Mouse (Mus musculus) limb, embryonic 14.5 days (tissue): ENCODE data around the gene Ctsz. TPM values are rescaled to one million over a fixed set of nuclear protein-coding genes. Genes with fewer than 3 reads are reported as not detected.

Source experiments
- ATAC-seq: fragments of 200-750 bp; cut with Nextera tagmentation; 2 replicates; pipeline ENCODE4 v1.8.0; 2017; ENCODE audit warnings: low read depth, moderate number of reproducible peaks, moderate TSS enrichment; ENCODE audit not compliant: low FRiP score
- DNase-seq: peaks from one replicate; pipeline ENCODE4 v3.0.0-alpha.2; 2015; ENCODE audit warnings: low spot score
- H3K27ac ChIP-seq: fragments of 300-500 bp; sonication (generic); replicated peaks from 2 replicates; pipeline ENCODE4 v1.5.1; 2014; ENCODE audit warnings: low read depth, mild to moderate bottlenecking, low read length, moderate library complexity, mixed read lengths
- H3K27me3 ChIP-seq: fragments of 300-500 bp; sonication (generic); 2 replicates; pipeline ENCODE4 v1.6.1; 2014; ENCODE audit warnings: low read length, mixed read lengths; ENCODE audit not compliant: control insufficient read depth, insufficient read depth
- H3K36me3 ChIP-seq: fragments of 300-500 bp; sonication (generic); 2 replicates; pipeline ENCODE4 v1.6.1; 2014; ENCODE audit warnings: mild to moderate bottlenecking, low read length, moderate library complexity, mixed read lengths; ENCODE audit not compliant: control insufficient read depth, insufficient read depth
- H3K4me1 ChIP-seq: fragments of 300-500 bp; sonication (generic); 2 replicates; pipeline ENCODE4 v1.6.1; 2014; ENCODE audit warnings: antibody characterized with exemption, low read length, mixed read lengths; ENCODE audit not compliant: control insufficient read depth, insufficient read depth
- H3K4me2 ChIP-seq: fragments of 300-500 bp; sonication (generic); replicated peaks from 2 replicates; pipeline ENCODE4 v1.6.1; 2014; ENCODE audit warnings: low read depth, mild to moderate bottlenecking, low read length, moderate library complexity; ENCODE audit not compliant: severe bottlenecking
- H3K4me3 ChIP-seq: fragments of 300-500 bp; sonication (generic); replicated peaks from 2 replicates; pipeline ENCODE4 v1.5.1; 2014; ENCODE audit warnings: low read length
- H3K9ac ChIP-seq: fragments of 300-500 bp; sonication (generic); 2 replicates; pipeline ENCODE4 v1.6.1; 2014; ENCODE audit warnings: mild to moderate bottlenecking, low read depth, low read length, moderate library complexity; ENCODE audit not compliant: severe bottlenecking
- H3K9me3 ChIP-seq: fragments of 300-500 bp; sonication (generic); 2 replicates; pipeline ENCODE4 v1.6.1; 2016; ENCODE audit warnings: low read length; ENCODE audit not compliant: control insufficient read depth
- POLR2A ChIP-seq: fragments of 200-500 bp; IDR thresholded peaks from 2 replicates; pipeline ENCODE4 v1.8.0; 2012; ENCODE audit warnings: inconsistent platforms, mild to moderate bottlenecking, moderate library complexity, borderline replicate concordance; ENCODE audit not compliant: insufficient read depth, insufficient read length; ENCODE audit errors: extremely low read depth
- WGBS: fragments of 180-500 bp; shearing (Covaris S2); extraction: QIAGEN DNeasy Blood & Tissue Kit; methylation state at CpG from one replicate; pipeline ENCODE4 v1.1.7; 2014; 5-methylcytosine and 5-hydroxymethylcytosine counted together
- polyA plus RNA-seq, 2 experiments: library from polyadenylated mRNA; depleted of rRNA in 1 of 2; stranded (reverse) in 1 of 2; unstranded in 1 of 2; fragments of >200 nt; fragmentation: Nextera tagmentation in 1 of 2; extraction: Ambion mirVana in 1 of 2; gene quantifications; 2 replicates each; pipeline versions ENCODE4 v1.2.1 to v1.2.3; 2012 to 2014

Ctsz gene
- 201 and 206 TPM in 2 replicates for polyA plus RNA-seq (2012; rRNA removed)
- 218 and 221 TPM in 2 replicates for polyA plus RNA-seq (2014; fragmentation: Nextera tagmentation; extraction: Ambion mirVana)

DNA sequence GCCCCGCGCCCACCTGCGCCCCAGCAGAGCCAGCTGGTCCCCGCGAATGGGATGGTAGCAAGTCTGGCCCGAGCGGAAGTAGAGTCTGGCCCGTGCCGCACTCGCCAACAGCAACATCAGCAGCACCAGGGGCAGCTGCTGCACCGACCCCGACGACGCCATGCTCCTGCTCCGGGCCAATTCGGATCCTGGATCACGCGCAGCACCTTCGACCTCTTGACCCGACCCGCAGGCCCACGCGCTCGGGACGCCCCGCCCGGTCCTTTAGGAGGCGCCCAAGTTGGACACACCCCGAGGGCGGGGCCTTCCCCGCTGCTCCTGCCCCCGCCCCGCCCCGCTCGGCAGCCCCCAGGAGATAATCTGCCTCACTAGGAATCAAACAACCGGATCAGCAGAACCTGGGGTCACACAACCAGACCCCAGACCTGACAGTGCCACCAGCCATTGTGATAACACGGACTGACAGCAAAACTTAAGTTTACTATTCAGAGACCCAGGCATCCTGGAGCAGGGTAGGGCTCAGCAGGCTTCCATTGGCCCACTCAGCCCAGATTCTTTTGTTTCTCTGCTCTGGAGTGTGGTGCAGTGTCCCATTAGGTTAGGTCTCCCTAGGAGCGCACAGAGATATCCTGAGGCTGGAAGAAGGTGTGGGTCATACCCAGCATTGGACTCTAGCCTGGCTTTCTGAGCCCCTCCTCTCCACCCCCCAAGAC lies at the start of gene Ctsz:
Ctsz (minus strand) TSS at position 303 of the 713 bp plus-strand sequence.
- H3K4me3 ChIP-seq: peak within 1 kb of the TSS; percentile 49

DNA sequence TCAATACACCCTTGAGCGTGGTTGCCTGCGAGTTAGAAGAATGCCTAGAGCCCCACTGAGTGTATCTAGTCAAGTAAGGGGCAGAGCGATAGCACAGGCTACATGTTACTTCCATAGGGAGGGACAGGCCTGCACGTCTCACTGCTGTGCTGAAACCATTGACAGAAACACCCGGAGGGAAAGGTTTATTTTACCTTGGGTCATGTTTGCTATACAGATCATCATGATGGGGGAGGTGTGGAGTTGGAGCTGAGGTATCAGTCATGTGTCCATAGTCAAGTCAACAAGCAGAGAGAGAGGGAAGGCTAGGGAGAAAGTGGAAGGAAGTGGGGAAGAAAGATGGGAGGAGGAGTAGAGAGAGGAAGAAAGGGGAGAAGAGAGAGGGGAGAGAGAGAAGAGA lies 48.2 kb upstream of the Ctsz start:
- no peaks in the 10 kb centered on the region for H3K36me3 ChIP-seq
- H3K4me3 ChIP-seq: no peak overlapping the region
- TF ChIP-seq POLR2A: no peak
- ATAC-seq (no peak), DNase-seq (no peak)
- H3K27me3 ChIP-seq: no peaks in the 10 kb centered on the region
- H3K9me3 ChIP-seq: no peaks in the 10 kb centered on the region
- WGBS: 82% methylated on average over 5 of the region's 5 CpGs
- no peak overlapping the region for H3K9ac ChIP-seq
- H3K4me2 ChIP-seq: no peak overlapping the region
- no peak overlapping the region for H3K27ac ChIP-seq
- no peaks in the 10 kb centered on the region for H3K4me1 ChIP-seq

More for the DNA sequence above, at the start of gene Ctsz:
- WGBS: under 1% methylated on average over 34 of the region's 38 CpGs
- Histone ChIP-seq H3K27ac (no peak within 1 kb of the TSS), H3K27me3 (no peaks in the 10 kb centered on the region), H3K4me1 (peaks cover 23% of the 10 kb centered on the region), H3K9me3 (no peaks in the 10 kb centered on the region), H3K9ac (peak within 1 kb of the TSS; percentile 65), H3K4me2 (peak within 1 kb of the TSS; percentile 73), H3K36me3 (0 out of 2 replicates have a peak, but pooled peaks cover 16% of the 10 kb centered on the region)
- 0 out of 2 replicates have a peak, but pooled peaks have one; percentile 8 for TF ChIP-seq POLR2A
- peak; percentile 72 for ATAC-seq
- DNase-seq: peak; percentile 73

DNA sequence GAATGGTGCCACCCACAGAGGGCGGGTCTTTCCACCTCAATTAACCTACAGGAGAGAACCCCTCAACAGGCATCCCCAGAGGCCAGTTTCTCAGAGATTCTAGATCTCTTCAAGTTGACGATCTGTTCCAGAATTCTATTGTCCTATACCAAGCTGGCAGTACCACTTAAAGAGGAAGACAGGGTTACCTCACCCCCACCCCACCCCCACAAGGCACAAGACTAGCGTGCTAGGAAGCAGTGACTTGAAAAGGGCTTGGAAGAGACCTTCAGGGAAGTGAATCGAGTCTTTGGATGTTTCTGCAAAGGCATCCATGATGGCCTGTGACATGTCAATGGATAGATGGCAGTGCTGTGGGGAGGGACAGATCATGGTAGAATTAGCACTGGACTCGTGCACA lies 39.9 kb upstream of the Ctsz start:
- Histone ChIP-seq H3K4me2 (no peak overlapping the region), H3K27me3 (no peaks in the 10 kb centered on the region), H3K27ac (no peak overlapping the region), H3K9ac (no peak overlapping the region), H3K4me1 (no peaks in the 10 kb centered on the region), H3K4me3 (no peak overlapping the region), H3K9me3 (no peaks in the 10 kb centered on the region), H3K36me3 (no peaks in the 10 kb centered on the region)
- ATAC-seq (no peak), DNase-seq (no peak)
- no peak for TF ChIP-seq POLR2A
- 70% methylated on average over 5 of the region's 5 CpGs for WGBS

DNA sequence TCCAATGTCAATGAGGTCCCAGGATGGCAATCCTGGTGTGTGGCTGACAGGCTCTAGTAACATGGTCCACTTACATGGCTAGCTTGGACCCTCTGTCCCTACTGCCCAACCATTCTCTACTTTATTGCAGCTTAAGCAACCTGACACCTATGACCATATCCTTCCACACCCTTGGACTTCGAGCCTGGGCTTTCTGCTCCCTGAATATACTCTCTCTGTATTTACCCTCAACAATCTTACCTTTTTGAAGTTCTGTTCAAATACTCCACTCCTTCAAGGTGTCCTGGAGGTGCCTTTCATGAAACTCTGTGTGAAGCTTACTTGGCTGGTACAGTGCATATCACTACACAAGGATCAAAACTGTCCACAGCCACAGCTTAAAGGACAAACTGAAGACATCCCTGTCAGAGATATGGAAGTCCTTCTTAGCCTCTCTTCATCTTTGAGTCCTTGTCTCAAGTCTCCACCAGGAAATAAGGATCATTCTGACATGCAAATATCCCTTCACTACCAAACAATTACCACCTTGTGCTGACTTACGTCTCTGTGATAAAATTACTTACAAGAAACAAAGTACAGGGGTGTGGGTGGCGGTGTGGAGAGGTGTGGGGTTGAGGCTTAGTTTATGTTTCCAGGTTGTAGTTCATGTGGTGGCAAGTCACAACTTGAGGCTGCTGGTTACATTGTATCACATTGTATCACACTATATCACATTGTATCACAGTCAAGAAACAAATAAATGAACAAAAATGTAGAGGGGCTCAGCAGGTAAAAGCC lies 38.9 kb upstream of the Ctsz start:
- H3K36me3 ChIP-seq: no peaks in the 10 kb centered on the region
- H3K9me3 ChIP-seq: no peaks in the 10 kb centered on the region
- 59% methylated on average over 3 of the region's 3 CpGs for WGBS
- no peak overlapping the region for H3K4me3 ChIP-seq
- no peak for ATAC-seq
- H3K4me1 ChIP-seq: peaks cover 3% of the 10 kb centered on the region; the same call in 1 of the 2 replicates
- no peak overlapping the region for H3K27ac ChIP-seq
- no peak for DNase-seq
- TF ChIP-seq POLR2A: no peak
- H3K9ac ChIP-seq: no peak overlapping the region
- H3K27me3 ChIP-seq: no peaks in the 10 kb centered on the region
- no peak overlapping the region for H3K4me2 ChIP-seq

DNA sequence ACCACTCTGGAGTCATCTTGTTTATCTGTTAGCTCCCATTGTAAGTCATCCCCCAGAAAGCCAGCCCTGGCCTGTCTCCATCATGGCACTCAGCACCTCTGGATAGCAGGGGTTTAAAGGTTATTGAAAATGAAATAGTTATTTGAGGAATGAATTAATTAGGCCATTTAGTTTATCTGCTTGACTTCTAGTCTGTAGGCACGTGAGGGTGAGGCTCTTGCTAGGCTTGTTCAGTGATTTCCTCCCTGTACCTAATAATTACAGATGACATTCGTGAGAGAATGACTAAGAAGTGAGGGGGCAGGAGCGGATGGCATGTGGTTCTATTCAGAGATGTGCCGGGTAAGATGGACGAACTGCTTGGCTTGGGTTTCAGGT lies 34.7 kb upstream of the Ctsz start:
- ATAC-seq (no peak), DNase-seq (no peak)
- H3K4me1 ChIP-seq: peaks cover 8% of the 10 kb centered on the region
- peak overlapping the region; percentile 46; the same call in 1 of the 2 replicates for H3K9ac ChIP-seq
- peak overlapping the region; percentile 63; the same call in 1 of the 2 replicates for H3K27ac ChIP-seq
- no peaks in the 10 kb centered on the region for H3K27me3 ChIP-seq
- H3K36me3 ChIP-seq: peaks cover 14% of the 10 kb centered on the region; the same call in 1 of the 2 replicates
- WGBS: 70% methylated on average over 5 of the region's 5 CpGs
- peak overlapping the region; percentile 61 for H3K4me2 ChIP-seq
- H3K4me3 ChIP-seq: peak overlapping the region; percentile 87
- no peak for TF ChIP-seq POLR2A
- no peaks in the 10 kb centered on the region for H3K9me3 ChIP-seq
